Comparison of ENCODE assay signal across 8 mouse cellular contexts in genomic region chr12:79507141-79507681, GRCm38 (mm10).
DNase-seq lines count a peak whose midpoint lies in the region; ATAC-seq and TF ChIP-seq lines count a peak whose summit lies in the region.

No protein-coding gene starts in this region.

- H3K4me2 ChIP-seq in forebrain, embryonic 13.5 days = no peak overlapping the region
- H3K4me2 ChIP-seq in kidney, embryonic 16.5 days (replicated peaks; ENCODE audit: low read depth, low read length) = peak overlapping the region; percentile 13; the same call in 1 of the 2 replicates
- H3K4me2 ChIP-seq in midbrain, embryonic 11.5 days = no peak overlapping the region

- H3K9ac ChIP-seq in forebrain, embryonic 13.5 days = no peak overlapping the region
- H3K9ac ChIP-seq in kidney, embryonic 16.5 days (replicated peaks; ENCODE audit: low read length) = peak overlapping the region; percentile 18; the same call in 1 of the 2 replicates
- H3K9ac ChIP-seq in midbrain, embryonic 11.5 days (ENCODE audit: low read length) = no peak overlapping the region

- ATAC-seq in forebrain, embryonic 13.5 days = peak; percentile 57
- ATAC-seq in kidney, embryonic 16.5 days (ENCODE audit: low FRiP score, low TSS enrichment) = peak; percentile 73
- no peak for ATAC-seq in midbrain, embryonic 11.5 days (ENCODE audit: low FRiP score)
- no peak for ATAC-seq in frontal cortex, adult (ENCODE audit: low TSS enrichment)

- peak overlapping the region; percentile 10 for H3K4me3 ChIP-seq in gastrocnemius, adult 2 months
- H3K4me3 ChIP-seq in forebrain, embryonic 13.5 days = no peak overlapping the region
- no peak overlapping the region for H3K4me3 ChIP-seq in kidney, embryonic 16.5 days (ENCODE audit: low read length)
- no peak overlapping the region for H3K4me3 ChIP-seq in midbrain, embryonic 11.5 days (ENCODE audit: low read depth, low read length)

- peak overlapping the region; percentile 67 for H3K27ac ChIP-seq in gastrocnemius, adult 2 months
- peak overlapping the region; percentile 71 for H3K27ac ChIP-seq in forebrain, embryonic 13.5 days
- peak overlapping the region; percentile 89 for H3K27ac ChIP-seq in kidney, embryonic 16.5 days (ENCODE audit: low read length)
- no peak overlapping the region; the same call in 1 of the 2 replicates for H3K27ac ChIP-seq in midbrain, embryonic 11.5 days (ENCODE audit: low read depth, low read length)

- intact Hi-C loops in gastrocnemius, adult 2 months (cut with DNase I) = no loop called here

- no peaks in the 10 kb centered on the region for H3K36me3 ChIP-seq in forebrain, embryonic 13.5 days (ENCODE audit: poor library complexity, severe bottlenecking)
- H3K36me3 ChIP-seq in kidney, embryonic 16.5 days (ENCODE audit: insufficient read depth, low read length) = no peaks in the 10 kb centered on the region
- H3K36me3 ChIP-seq in midbrain, embryonic 11.5 days (ENCODE audit: control insufficient read depth, insufficient read depth, low read length) = no peaks in the 10 kb centered on the region

- peak; percentile 40 for DNase-seq in gastrocnemius, adult 2 months
- DNase-seq in gastrocnemius, postnatal 10 days = no peak
- peak; percentile 71 for DNase-seq in adrenal gland, adult 2 months
- peak; percentile 89 for DNase-seq in midbrain, embryonic 11.5 days (ENCODE audit: low spot score, missing footprints)
- no peak for DNase-seq in thymus, adult 18-20 months

- H3K9me3 ChIP-seq in forebrain, embryonic 13.5 days (replicated peaks) = no peaks in the 10 kb centered on the region
- H3K9me3 ChIP-seq in kidney, embryonic 16.5 days (ENCODE audit: low read length) = no peaks in the 10 kb centered on the region
- no peaks in the 10 kb centered on the region for H3K9me3 ChIP-seq in midbrain, embryonic 11.5 days (ENCODE audit: control insufficient read depth, low read length)

- 11% methylated on average over 8 of the region's 8 CpGs for WGBS in forebrain, embryonic 13.5 days
- 6% methylated on average over 8 of the region's 8 CpGs for WGBS in kidney, embryonic 16.5 days
- 39% methylated on average over 8 of the region's 8 CpGs for WGBS in midbrain, embryonic 11.5 days

- no peaks in the 10 kb centered on the region for H3K27me3 ChIP-seq in forebrain, embryonic 13.5 days
- H3K27me3 ChIP-seq in kidney, embryonic 16.5 days (ENCODE audit: insufficient read depth, low read length) = no peaks in the 10 kb centered on the region
- H3K27me3 ChIP-seq in midbrain, embryonic 11.5 days (ENCODE audit: control insufficient read depth, insufficient read depth, low read length) = no peaks in the 10 kb centered on the region

- TF ChIP-seq CTCF in gastrocnemius, adult 2 months (IDR thresholded peaks at IDR 0.05) = no peak

- H3K4me1 ChIP-seq in forebrain, embryonic 13.5 days = peaks cover 66% of the 10 kb centered on the region
- peaks cover 49% of the 10 kb centered on the region for H3K4me1 ChIP-seq in kidney, embryonic 16.5 days (ENCODE audit: insufficient read depth, low read length)
- H3K4me1 ChIP-seq in midbrain, embryonic 11.5 days (ENCODE audit: control insufficient read depth, insufficient read depth, low read length) = peaks cover 24% of the 10 kb centered on the region; the same call in 1 of the 2 replicates

Comparison
In these comparisons a context has a peak if more than half of its experiments do, and no peak if none do; other contexts are left out.
1. DNase-seq: peak in gastrocnemius, adult 2 months (single experiment), adrenal gland, adult 2 months (single experiment) and midbrain, embryonic 11.5 days (single experiment); none in gastrocnemius, postnatal 10 days (single experiment) and thymus, adult 18-20 months (0 of 2).
2. ATAC-seq: peak in forebrain, embryonic 13.5 days (single experiment) and kidney, embryonic 16.5 days (single experiment); none in midbrain, embryonic 11.5 days (single experiment) and frontal cortex, adult (single experiment).